Mouse (Mus musculus) inflammation-experienced regulatory T-cells, adult 16 weeks (primary cell): Measurements from ENCODE around the gene Mex3a. TPM values are rescaled to one million over a fixed set of nuclear protein-coding genes. Genes with fewer than 3 reads are reported as not detected.

Experiments
- polyA plus RNA-seq: library from polyadenylated mRNA; unstranded; fragments of 100-300 nt; shearing (Covaris generic); gene quantifications from one replicate; pipeline ENCODE4 v1.2.1, GENCODE M21; 2017

Mex3a gene
- 0.18 TPM for polyA plus RNA-seq

GRCm38 (mm10) chr3:88532299-88532674 is at the start of gene Mex3a:
TSS of gene Mex3a (plus strand) at chr3:88532395.

GRCm38 (mm10) chr3:88509692-88510420 is 22.3 kb upstream of the Mex3a start, which contains the start of gene Lmna:
TSS of gene Lmna (minus strand) at chr3:88509956.

GRCm38 (mm10) chr3:88548180-88548917 is 16.2 kb downstream of the Mex3a start, which contains the start of gene Rab25:
TSS of gene Rab25 (minus strand) at chr3:88548300.

GRCm38 (mm10) chr3:88552676-88553524 is 20.7 kb downstream of the Mex3a start, which contains the start of gene Lamtor2:
TSS of gene Lamtor2 (minus strand) at chr3:88553074.

GRCm38 (mm10) chr3:88553525-88553879 is 21.3 kb downstream of the Mex3a start, which contains the start of gene Ubqln4:
TSS of gene Ubqln4 (plus strand) at chr3:88553758.

GRCm38 (mm10) chr3:88575540-88575939 is 43.3 kb downstream of the Mex3a start, which contains the start of gene Ssr2:
TSS of gene Ssr2 (plus strand) at chr3:88575876.

Other genes with a start within 250 kb of the Mex3a start
- gene Gm38392, start 245.2 kb upstream of the Mex3a start, polyA plus RNA-seq: not detected
- gene Tsacc, start 235.4 kb upstream of the Mex3a start, polyA plus RNA-seq: 9.0 TPM
- gene Cct3, start 235.3 kb upstream of the Mex3a start, polyA plus RNA-seq: 333 TPM
- 413 TPM for gene Glmp, start 207.4 kb upstream of the Mex3a start, polyA plus RNA-seq
- gene Tmem79, start 196.2 kb upstream of the Mex3a start, polyA plus RNA-seq: 0.89 TPM
- 49.2 TPM for gene Smg5, start 196.1 kb upstream of the Mex3a start, polyA plus RNA-seq
- gene Paqr6, start 167.8 kb upstream of the Mex3a start, polyA plus RNA-seq: not detected
- not detected for gene Bglap3, start 159.7 kb upstream of the Mex3a start, polyA plus RNA-seq
- not detected for gene Bglap2, start 153.7 kb upstream of the Mex3a start, polyA plus RNA-seq
- not detected for gene Bglap, start 147.9 kb upstream of the Mex3a start, polyA plus RNA-seq
- gene Pmf1, start 122.1 kb upstream of the Mex3a start, polyA plus RNA-seq: 36.0 TPM
- 23.1 TPM for gene Slc25a44, start 107.3 kb upstream of the Mex3a start, polyA plus RNA-seq
- gene Sema4a, start 71.2 kb upstream of the Mex3a start, polyA plus RNA-seq: 44.9 TPM
- gene Lmna, start 22.4 kb upstream of the Mex3a start, polyA plus RNA-seq: 20.3 TPM
- gene Rab25, start 15.9 kb downstream of the Mex3a start, polyA plus RNA-seq: not detected
- gene Lamtor2, start 20.7 kb downstream of the Mex3a start, polyA plus RNA-seq: 205 TPM
- 59.6 TPM for gene Ubqln4, start 21.4 kb downstream of the Mex3a start, polyA plus RNA-seq
- 130 TPM for gene Ssr2, start 43.5 kb downstream of the Mex3a start, polyA plus RNA-seq
- gene Arhgef2, start 73.6 kb downstream of the Mex3a start, polyA plus RNA-seq: 119 TPM
- not detected for gene Rxfp4, start 120.7 kb downstream of the Mex3a start, polyA plus RNA-seq
- 93.8 TPM for gene Khdc4, start 153.4 kb downstream of the Mex3a start, polyA plus RNA-seq
- gene Rit1, start 184.4 kb downstream of the Mex3a start, polyA plus RNA-seq: 55.4 TPM
- gene Syt11, start 242.8 kb downstream of the Mex3a start, polyA plus RNA-seq: 119 TPM